Comparison of ENCODE assay signal across 13 mouse cellular contexts in genomic region chr12:83885516-83886285, GRCm38 (mm10). TPM values are rescaled to one million over a fixed set of nuclear protein-coding genes. Genes with fewer than 3 reads are reported as not detected.
DNase-seq lines count a peak whose midpoint lies in the region; TF ChIP-seq lines count a peak whose summit lies in the region.
"Had no signal": no experiment of that assay in that cellular context is flagged by ENCODE, and none has a peak within 500 bp of the region (broad histone marks: within the 10 kb centered on the region; RNA-seq: fewer than 3 reads in every experiment).

No protein-coding gene starts in this region.

- peak overlapping the region; percentile 69 for H3K27ac ChIP-seq in kidney, adult 2 months (ENCODE audit: insufficient read depth, low read depth, low read length)
- H3K27ac ChIP-seq: heart, embryonic 10.5 days; hindbrain, embryonic 10.5 days had no signal

- TF ChIP-seq POLR2A in kidney, adult 2 months (IDR thresholded peaks at IDR 0.05; ENCODE audit: low read depth, low read length), result no peak

- no peak overlapping the region for H3K4me3 ChIP-seq in kidney, adult 2 months (ENCODE audit: insufficient read depth, low read depth, low read length)
- H3K4me3 ChIP-seq: heart, embryonic 10.5 days; hindbrain, embryonic 10.5 days had no signal

- WGBS in kidney, adult 2 months, result 37% methylated on average over 7 of the region's 7 CpGs

- H3K4me1 ChIP-seq in kidney, adult 2 months (ENCODE audit: control insufficient read depth, insufficient read depth, low read length), result peaks cover 12% of the 10 kb centered on the region
- H3K4me1 ChIP-seq: heart, embryonic 10.5 days; hindbrain, embryonic 10.5 days had no signal

- DNase-seq in heart, adult 11 months, result peak; percentile 79
- no peak for DNase-seq in heart, postnatal 4 days
- peak; percentile 8 for DNase-seq in Muller cell, postnatal 12 days (ENCODE audit: inconsistent ontology term)
- peak; percentile 29 for DNase-seq in cerebellum, adult 11 months
- DNase-seq in kidney, adult 2 months, result peak; percentile 67
- no peak for DNase-seq in testis, postnatal 10 days (ENCODE audit: low spot score)
- no peak for DNase-seq in embryo, embryonic 9.5 days (ENCODE audit: extremely low spot score)
- no peak for DNase-seq in urinary bladder, adult 2 months (ENCODE audit: low spot score)
- DNase-seq: embryo, embryonic 11 days; right cerebral cortex, adult 18-20 months; thymus, postnatal 14 days had no signal

- no peaks in the 10 kb centered on the region for H3K36me3 ChIP-seq in kidney, adult 2 months (ENCODE audit: control insufficient read depth, insufficient read depth, low read length)

- no peak for TF ChIP-seq CTCF in kidney, adult 2 months (conservative IDR thresholded peaks at IDR 0.05; ENCODE audit: insufficient read depth, insufficient read length, low read depth, low read length)

- H3K27me3 ChIP-seq in kidney, adult 2 months (replicated peaks; ENCODE audit: control insufficient read depth, insufficient read depth, low read length), result no peaks in the 10 kb centered on the region

RNA-seq across cellular contexts. Expression of gene Numb, which starts 36.0 kb away (rescaled TPM):
- 10 to 100 TPM; 34.5 to 37.1 TPM for total RNA-seq in heart, postnatal 4 days (2021)
- 63.7 and 76.5 TPM in 2 replicates for polyA plus RNA-seq in kidney, adult 2 months (2012; rRNA removed)
- polyA plus RNA-seq in urinary bladder, adult 2 months (2012; rRNA removed), result 50.7 and 59.7 TPM in 2 replicates

Comparison
In these comparisons a context has a peak if more than half of its experiments do, and no peak if none do; other contexts are left out.
1. DNase-seq: peak in heart, adult 11 months (single experiment), Muller cell, postnatal 12 days (single experiment), cerebellum, adult 11 months (single experiment) and kidney, adult 2 months (single experiment); none in heart, postnatal 4 days (single experiment), testis, postnatal 10 days (single experiment), embryo, embryonic 9.5 days (single experiment) and urinary bladder, adult 2 months (single experiment).